Mouse (Mus musculus): ENCODE measurements at regions not wholly inside any gene's neighbourhood (a gene's known extent, or its start where the extent isn't known, plus 50 kb on each side); places are given as distances from the start of the nearest gene placed in this dataset.
"Not testable (repeated sequence)": the region's sequence is repeated elsewhere in the genome, so short reads cannot be mapped to it uniquely, and the experiment has no call there.

DNA sequence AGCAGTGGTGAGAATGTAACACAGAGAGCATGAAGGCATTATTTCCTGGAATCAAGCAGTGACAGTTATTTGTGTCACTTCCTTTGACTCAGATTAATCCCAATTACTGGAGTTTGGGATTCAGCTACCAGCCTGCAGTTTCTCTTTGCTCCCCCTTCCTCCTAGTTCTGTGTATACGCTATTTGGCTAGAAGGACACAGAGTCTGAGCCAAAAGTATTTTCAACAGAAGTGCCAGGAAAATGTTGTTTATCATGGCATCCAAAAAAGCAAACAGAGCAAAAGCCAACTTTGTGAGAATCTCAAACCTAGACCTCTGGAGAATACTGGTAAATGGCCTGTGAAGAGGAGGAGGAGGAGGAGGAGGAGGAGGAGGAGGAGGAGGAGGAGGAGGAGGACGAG, 600.4 kb downstream of the Crisp4 start:
- no peaks in the 10 kb centered on the region for H3K9me3 ChIP-seq (ENCODE audit: control insufficient read depth)
- no peaks in the 10 kb centered on the region for H3K36me3 ChIP-seq (ENCODE audit: control insufficient read depth, insufficient read depth)
- no peak overlapping the region for H3K4me2 ChIP-seq (replicated peaks; ENCODE audit: low read depth)
- H3K4me1 ChIP-seq (replicated peaks; ENCODE audit: control insufficient read depth, insufficient read depth, low read length), result no peaks in the 10 kb centered on the region
- ATAC-seq, result no peak
- H3K27me3 ChIP-seq (replicated peaks; ENCODE audit: control insufficient read depth, insufficient read depth, low read length), result no peaks in the 10 kb centered on the region
- H3K4me3 ChIP-seq (ENCODE audit: low read depth, low read length), result no peak overlapping the region
- WGBS, result 65% methylated on average over 1 of the region's 2 CpGs
- no peak for TF ChIP-seq CTCF (IDR thresholded peaks at IDR 0.05; ENCODE audit: low read depth)
- no peak overlapping the region for H3K9ac ChIP-seq (ENCODE audit: low read depth, low read length)
- H3K27ac ChIP-seq (ENCODE audit: low read depth, low read length), result no peak overlapping the region

DNA sequence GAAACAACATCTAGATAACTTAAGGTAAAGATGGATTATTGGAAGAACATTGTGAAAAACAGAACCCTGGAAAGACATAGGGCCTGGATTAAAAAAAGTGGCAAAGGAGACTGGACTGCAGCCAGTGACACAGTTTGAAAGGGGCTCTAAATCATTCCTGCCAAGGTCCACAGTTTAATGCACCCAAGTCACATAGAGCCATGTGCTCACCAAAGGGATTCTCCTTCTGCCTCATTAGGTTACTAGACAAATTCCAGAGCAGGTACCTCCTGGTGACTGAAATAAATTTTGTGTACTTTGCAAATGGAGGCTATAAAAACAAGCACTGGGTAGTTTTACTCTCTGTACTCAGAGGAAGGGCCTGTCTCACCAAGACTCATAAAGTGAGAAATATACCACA, 607.5 kb downstream of the Crisp4 start:
- no peaks in the 10 kb centered on the region for H3K9me3 ChIP-seq (ENCODE audit: control insufficient read depth)
- no peak overlapping the region for H3K27ac ChIP-seq (ENCODE audit: low read depth, low read length)
- no peak for ATAC-seq
- no peak overlapping the region for H3K4me2 ChIP-seq (replicated peaks; ENCODE audit: low read depth)
- no peaks in the 10 kb centered on the region for H3K27me3 ChIP-seq (replicated peaks; ENCODE audit: control insufficient read depth, insufficient read depth, low read length)
- H3K36me3 ChIP-seq (ENCODE audit: control insufficient read depth, insufficient read depth), result no peaks in the 10 kb centered on the region
- H3K4me1 ChIP-seq (replicated peaks; ENCODE audit: control insufficient read depth, insufficient read depth, low read length), result no peaks in the 10 kb centered on the region
- no peak for TF ChIP-seq CTCF (IDR thresholded peaks at IDR 0.05; ENCODE audit: low read depth)
- H3K4me3 ChIP-seq (ENCODE audit: low read depth, low read length), result no peak overlapping the region
- H3K9ac ChIP-seq (ENCODE audit: low read depth, low read length), result no peak overlapping the region

DNA sequence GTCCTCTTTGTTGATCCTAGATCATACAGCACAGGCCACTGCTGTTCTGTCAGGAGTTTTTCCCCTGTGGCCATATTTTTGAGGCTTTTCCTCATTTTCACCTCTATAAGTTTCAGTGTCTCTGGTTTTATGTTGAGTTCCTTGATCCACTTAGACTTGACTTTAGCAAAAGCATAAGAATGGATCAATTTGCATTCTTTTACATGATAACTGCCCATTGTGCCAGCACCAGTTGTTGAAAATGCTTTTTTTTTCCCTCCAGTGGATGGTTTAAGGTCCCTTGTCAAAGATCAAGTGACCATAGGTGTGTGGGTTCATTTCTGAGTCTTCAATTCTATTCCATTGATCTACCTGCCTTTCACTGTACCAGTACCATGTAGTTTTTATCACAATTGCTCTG, 614.4 kb downstream of the Crisp4 start:
- H3K9me3 ChIP-seq (ENCODE audit: control insufficient read depth), result not testable (repeated sequence)

DNA sequence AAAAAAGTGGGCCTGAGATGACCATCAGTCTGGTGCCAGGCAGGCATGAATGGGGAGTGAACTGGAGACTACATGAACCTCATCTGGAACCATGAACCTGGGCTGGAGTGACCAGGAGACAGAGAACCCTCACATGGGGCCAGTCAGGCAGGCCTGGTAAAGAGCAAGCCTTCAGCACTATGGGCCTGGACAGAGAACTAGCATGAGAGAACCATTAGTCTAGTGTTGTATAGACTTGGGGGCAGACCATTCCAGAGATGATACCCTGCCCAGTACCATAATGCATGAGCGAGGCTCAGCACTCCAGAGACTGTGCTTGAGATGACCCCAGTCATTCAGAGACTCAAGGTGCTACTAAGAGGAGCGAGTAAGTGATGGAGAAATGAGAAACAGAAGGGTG, 625.6 kb downstream of the Crisp4 start:
- H3K4me3 ChIP-seq (ENCODE audit: low read depth, low read length), result no peak overlapping the region
- H3K4me2 ChIP-seq (replicated peaks; ENCODE audit: low read depth), result no peak overlapping the region
- no peaks in the 10 kb centered on the region for H3K36me3 ChIP-seq (ENCODE audit: control insufficient read depth, insufficient read depth)
- no peak overlapping the region for H3K9ac ChIP-seq (ENCODE audit: low read depth, low read length)
- H3K27ac ChIP-seq (ENCODE audit: low read depth, low read length), result no peak overlapping the region
- no peak for TF ChIP-seq CTCF (IDR thresholded peaks at IDR 0.05; ENCODE audit: low read depth)
- H3K4me1 ChIP-seq (replicated peaks; ENCODE audit: control insufficient read depth, insufficient read depth, low read length), result no peaks in the 10 kb centered on the region
- no peaks in the 10 kb centered on the region for H3K27me3 ChIP-seq (replicated peaks; ENCODE audit: control insufficient read depth, insufficient read depth, low read length)
- H3K9me3 ChIP-seq (ENCODE audit: control insufficient read depth), result no peaks in the 10 kb centered on the region
- WGBS, result 80% methylated on average over 2 of the region's 2 CpGs
- ATAC-seq, result no peak

More for the DNA sequence above, 614.4 kb downstream of the Crisp4 start:
- H3K27ac ChIP-seq (ENCODE audit: low read depth, low read length); H3K4me2 ChIP-seq (replicated peaks; ENCODE audit: low read depth); H3K27me3 ChIP-seq (replicated peaks; ENCODE audit: control insufficient read depth, insufficient read depth, low read length); H3K36me3 ChIP-seq (ENCODE audit: control insufficient read depth, insufficient read depth); H3K4me3 ChIP-seq (ENCODE audit: low read depth, low read length); H3K4me1 ChIP-seq (replicated peaks; ENCODE audit: control insufficient read depth, insufficient read depth, low read length); ATAC-seq; H3K9ac ChIP-seq (ENCODE audit: low read depth, low read length): not testable (repeated sequence)

DNA sequence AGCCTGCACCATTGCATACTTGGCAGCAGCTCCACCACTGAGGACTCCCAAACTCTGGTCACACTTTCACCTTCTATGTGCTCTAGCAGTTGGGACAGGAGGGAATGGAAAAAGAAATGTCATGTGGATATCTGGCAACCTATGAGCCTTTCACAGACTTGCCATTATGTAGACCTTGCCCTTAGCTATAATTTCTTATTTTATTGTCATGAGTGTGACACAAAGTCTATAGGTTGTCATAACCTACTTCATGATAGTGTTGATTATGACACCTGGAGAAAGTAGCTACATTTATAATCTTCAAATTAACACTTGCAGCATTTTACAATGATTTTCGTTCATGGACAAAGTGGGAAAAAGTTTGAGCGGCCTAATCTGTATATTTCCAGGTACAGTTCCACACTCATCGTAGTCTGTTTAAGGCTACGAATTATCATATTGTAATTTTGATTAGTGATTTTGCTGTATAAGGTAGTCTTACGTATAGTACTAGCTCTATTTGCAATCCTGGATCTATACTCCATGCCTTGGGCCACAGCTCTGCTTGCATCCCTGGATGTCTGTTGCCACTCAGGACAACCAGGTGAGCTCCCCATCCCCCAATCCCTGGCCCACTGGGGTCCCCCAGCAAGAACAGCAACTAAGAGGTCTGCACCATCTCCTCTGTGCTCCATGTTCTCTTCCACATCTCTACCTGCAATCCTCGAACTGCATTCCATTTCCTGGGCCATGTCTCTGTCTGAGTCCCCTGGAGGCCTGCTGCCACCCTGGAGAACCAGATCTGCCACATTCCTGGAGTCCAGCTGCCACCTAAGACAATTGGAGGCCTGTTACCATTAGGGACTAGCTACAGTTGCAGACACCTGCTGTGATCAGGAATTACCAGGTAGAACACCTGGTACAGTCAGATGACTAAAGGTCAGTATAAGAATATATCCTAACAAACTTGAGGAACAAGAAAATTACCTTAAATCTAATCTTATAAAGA, 639.3 kb downstream of the Crisp4 start:
- no peaks in the 10 kb centered on the region for H3K27me3 ChIP-seq (replicated peaks; ENCODE audit: control insufficient read depth, insufficient read depth, low read length)
- no peaks in the 10 kb centered on the region for H3K36me3 ChIP-seq (ENCODE audit: control insufficient read depth, insufficient read depth)
- no peaks in the 10 kb centered on the region for H3K9me3 ChIP-seq (ENCODE audit: control insufficient read depth)
- no peak overlapping the region for H3K27ac ChIP-seq (ENCODE audit: low read depth, low read length)
- ATAC-seq, result peak; percentile 94
- no peak overlapping the region for H3K4me2 ChIP-seq (replicated peaks; ENCODE audit: low read depth)
- no peak overlapping the region for H3K4me3 ChIP-seq (ENCODE audit: low read depth, low read length)
- 72% methylated on average over 6 of the region's 6 CpGs for WGBS
- no peak overlapping the region for H3K9ac ChIP-seq (ENCODE audit: low read depth, low read length)
- no peak for TF ChIP-seq CTCF (IDR thresholded peaks at IDR 0.05; ENCODE audit: low read depth)
- no peaks in the 10 kb centered on the region for H3K4me1 ChIP-seq (replicated peaks; ENCODE audit: control insufficient read depth, insufficient read depth, low read length)

DNA sequence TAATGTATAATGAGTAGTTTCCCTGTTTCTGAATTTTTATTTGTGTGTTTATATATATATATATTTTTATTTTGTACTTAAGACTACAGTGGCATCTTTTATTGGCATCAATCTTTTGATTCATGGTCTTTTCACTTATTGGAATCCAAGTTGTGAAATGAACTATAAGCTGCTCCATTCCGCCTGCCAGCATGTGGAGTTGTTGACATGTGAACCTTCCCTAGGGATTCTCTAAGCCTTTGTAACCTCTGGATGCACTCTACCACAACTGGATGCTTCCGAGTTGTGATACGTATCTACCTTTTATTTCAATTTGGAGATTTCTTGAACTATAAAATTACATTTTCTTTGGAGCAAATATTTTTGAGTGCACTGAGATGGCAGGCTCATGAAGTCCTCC, 652.1 kb downstream of the Crisp4 start:
- no peaks in the 10 kb centered on the region for H3K36me3 ChIP-seq (ENCODE audit: control insufficient read depth, insufficient read depth)
- no peak for TF ChIP-seq CTCF (IDR thresholded peaks at IDR 0.05; ENCODE audit: low read depth)
- H3K27me3 ChIP-seq (replicated peaks; ENCODE audit: control insufficient read depth, insufficient read depth, low read length), result no peaks in the 10 kb centered on the region
- ATAC-seq, result no peak
- no peak overlapping the region for H3K27ac ChIP-seq (ENCODE audit: low read depth, low read length)
- H3K9me3 ChIP-seq (ENCODE audit: control insufficient read depth), result no peaks in the 10 kb centered on the region
- no peak overlapping the region for H3K9ac ChIP-seq (ENCODE audit: low read depth, low read length)
- no peaks in the 10 kb centered on the region for H3K4me1 ChIP-seq (replicated peaks; ENCODE audit: control insufficient read depth, insufficient read depth, low read length)
- no peak overlapping the region for H3K4me3 ChIP-seq (ENCODE audit: low read depth, low read length)
- 85% methylated on average over 3 of the region's 3 CpGs for WGBS
- H3K4me2 ChIP-seq (replicated peaks; ENCODE audit: low read depth), result no peak overlapping the region

DNA sequence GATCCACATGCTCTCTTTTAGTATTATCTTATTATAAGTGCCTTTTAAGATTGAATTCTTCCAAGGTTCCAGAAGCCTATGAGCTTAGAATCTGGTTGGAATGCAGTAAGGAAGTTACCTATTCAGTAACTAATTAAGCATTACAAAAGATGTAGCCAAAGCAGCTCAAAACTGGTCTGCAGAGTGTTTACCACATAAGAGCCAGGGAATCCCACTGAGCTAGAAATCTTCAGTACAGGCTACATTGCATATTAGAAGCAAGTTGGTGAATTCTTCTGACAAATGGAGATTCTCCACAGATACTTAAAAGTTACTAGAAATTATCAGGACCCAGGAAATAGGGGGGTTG, 655.9 kb downstream of the Crisp4 start:
- H3K36me3 ChIP-seq (ENCODE audit: control insufficient read depth, insufficient read depth); H3K9me3 ChIP-seq (ENCODE audit: control insufficient read depth); H3K9ac ChIP-seq (ENCODE audit: low read depth, low read length); H3K27ac ChIP-seq (ENCODE audit: low read depth, low read length); H3K4me1 ChIP-seq (replicated peaks; ENCODE audit: control insufficient read depth, insufficient read depth, low read length); H3K4me3 ChIP-seq (ENCODE audit: low read depth, low read length); H3K4me2 ChIP-seq (replicated peaks; ENCODE audit: low read depth); H3K27me3 ChIP-seq (replicated peaks; ENCODE audit: control insufficient read depth, insufficient read depth, low read length): not testable (repeated sequence)
- peak; percentile 68 for ATAC-seq

DNA sequence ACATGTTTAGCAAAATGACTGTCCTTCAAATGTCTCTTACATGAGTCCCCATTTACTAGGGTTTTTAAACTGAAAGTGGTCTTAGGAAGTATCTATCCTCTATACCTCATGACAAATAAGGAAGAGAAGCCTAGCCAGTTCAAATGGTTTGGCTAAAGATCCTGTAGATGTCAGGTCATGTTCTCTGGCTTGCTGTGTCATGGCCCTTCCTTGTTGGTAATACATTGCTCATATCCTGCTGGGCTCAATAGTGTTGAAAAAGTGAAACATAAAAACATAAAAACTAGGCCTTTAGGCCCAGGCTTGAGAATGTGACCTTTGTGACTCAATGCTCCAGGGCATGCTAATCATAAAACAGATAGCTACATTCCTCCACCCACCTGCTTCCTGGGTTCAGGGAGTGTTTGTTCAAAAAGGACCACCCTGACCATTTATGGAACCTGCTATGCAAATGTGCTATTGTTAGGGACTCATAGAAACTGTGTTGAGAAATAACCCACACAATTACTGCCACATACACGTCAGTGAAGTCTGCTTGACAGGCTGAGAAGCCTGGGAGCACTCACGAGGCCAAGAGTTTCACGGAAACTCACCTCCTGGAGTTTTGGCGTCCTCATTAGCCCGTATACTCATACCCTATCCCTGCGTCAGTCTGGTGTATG, 656.4 kb downstream of the Crisp4 start:
- H3K4me2 ChIP-seq (replicated peaks; ENCODE audit: low read depth); H3K36me3 ChIP-seq (ENCODE audit: control insufficient read depth, insufficient read depth); H3K9me3 ChIP-seq (ENCODE audit: control insufficient read depth); H3K4me1 ChIP-seq (replicated peaks; ENCODE audit: control insufficient read depth, insufficient read depth, low read length); H3K27ac ChIP-seq (ENCODE audit: low read depth, low read length); H3K4me3 ChIP-seq (ENCODE audit: low read depth, low read length); H3K27me3 ChIP-seq (replicated peaks; ENCODE audit: control insufficient read depth, insufficient read depth, low read length); H3K9ac ChIP-seq (ENCODE audit: low read depth, low read length): not testable (repeated sequence)
- 68% methylated on average over 6 of the region's 6 CpGs for WGBS
- peak; percentile 92 for ATAC-seq
